Mouse (Mus musculus): ENCODE results near the gene Celf2. TPM values are rescaled to one million over a fixed set of nuclear protein-coding genes. Genes with fewer than 3 reads are reported as not detected.
A peak's percentile ranks its signal among the peaks of the same experiment; 100 is the strongest.

Celf2 gene
- polyA plus RNA-seq, 1 experiment from 2014 or later = 322 TPM

GRCm38 (mm10) chr2:6721460-6722401, 787.6 kb downstream of the Celf2 start:
- peak; percentile 88 for ATAC-seq (replicated peaks)
- 0 out of 2 replicates have a peak, but pooled peaks cover 4% of the 10 kb centered on the region for H3K36me3 ChIP-seq
- no peaks in the 10 kb centered on the region for H3K9me3 ChIP-seq
- WGBS = under 1% methylated on average over 17 of the region's 17 CpGs
- H3K4me3 ChIP-seq = peak overlapping the region; percentile 37
- H3K4me1 ChIP-seq = peaks cover 66% of the 10 kb centered on the region
- peak overlapping the region; percentile 74 for H3K4me2 ChIP-seq (replicated peaks)
- peak overlapping the region; percentile 91 for H3K27ac ChIP-seq (replicated peaks)
- H3K9ac ChIP-seq (replicated peaks) = peak overlapping the region; percentile 48
- H3K27me3 ChIP-seq = no peaks in the 10 kb centered on the region

- 9% methylated on average over 11 of the region's 11 CpGs for WGBS
- ATAC-seq (replicated peaks) = peak; percentile 75
Observed at GRCm38 (mm10) chr2:6720753-6721459, 788.5 kb downstream of the Celf2 start.

GRCm38 (mm10) chr2:6718864-6719263, 790.5 kb downstream of the Celf2 start:
- Histone ChIP-seq H3K27me3 (no peaks in the 10 kb centered on the region), H3K4me2 (replicated peaks) (no peak overlapping the region), H3K4me1 (peaks cover 53% of the 10 kb centered on the region), H3K9ac (replicated peaks) (no peak overlapping the region), H3K36me3 (peaks cover 10% of the 10 kb centered on the region; the same call in 1 of the 2 replicates), H3K27ac (replicated peaks) (no peak overlapping the region), H3K4me3 (no peak overlapping the region), H3K9me3 (no peaks in the 10 kb centered on the region)
- ATAC-seq (replicated peaks) = no peak

More at GRCm38 (mm10) chr2:6720753-6721459, 788.5 kb downstream of the Celf2 start:
- H3K4me1 ChIP-seq = peaks cover 60% of the 10 kb centered on the region
- 0 out of 2 replicates have a peak, but pooled peaks cover 4% of the 10 kb centered on the region for H3K36me3 ChIP-seq
- peak overlapping the region; percentile 74 for H3K4me2 ChIP-seq (replicated peaks)
- H3K27me3 ChIP-seq = no peaks in the 10 kb centered on the region
- peak overlapping the region; percentile 91 for H3K27ac ChIP-seq (replicated peaks)
- peak overlapping the region; percentile 37 for H3K4me3 ChIP-seq
- H3K9me3 ChIP-seq = no peaks in the 10 kb centered on the region
- H3K9ac ChIP-seq (replicated peaks) = peak overlapping the region; percentile 48

GRCm38 (mm10) chr2:6717953-6718352, 791.4 kb downstream of the Celf2 start:
- ATAC-seq (replicated peaks) = no peak
- 70% methylated on average over 3 of the region's 3 CpGs for WGBS
- Histone ChIP-seq H3K4me2 (replicated peaks) (no peak overlapping the region), H3K4me3 (no peak overlapping the region), H3K9ac (replicated peaks) (no peak overlapping the region), H3K27ac (replicated peaks) (no peak overlapping the region), H3K36me3 (peaks cover 10% of the 10 kb centered on the region; the same call in 1 of the 2 replicates), H3K27me3 (no peaks in the 10 kb centered on the region), H3K9me3 (no peaks in the 10 kb centered on the region), H3K4me1 (peaks cover 45% of the 10 kb centered on the region)

- H3K4me1 ChIP-seq = peaks cover 24% of the 10 kb centered on the region
- WGBS = 95% methylated on average over 3 of the region's 3 CpGs
- H3K36me3 ChIP-seq = peaks cover 15% of the 10 kb centered on the region
- no peak overlapping the region for H3K4me2 ChIP-seq (replicated peaks)
- H3K4me3 ChIP-seq = no peak overlapping the region
- H3K27ac ChIP-seq (replicated peaks) = no peak overlapping the region
- no peak overlapping the region for H3K9ac ChIP-seq (replicated peaks)
- H3K27me3 ChIP-seq = no peaks in the 10 kb centered on the region
- H3K9me3 ChIP-seq = no peaks in the 10 kb centered on the region
- ATAC-seq (replicated peaks) = no peak
Observed at GRCm38 (mm10) chr2:6715562-6715961, 793.8 kb downstream of the Celf2 start.

- Histone ChIP-seq H3K27ac (replicated peaks) (no peak overlapping the region), H3K9ac (replicated peaks) (no peak overlapping the region), H3K4me3 (no peak overlapping the region), H3K36me3 (peaks cover 15% of the 10 kb centered on the region), H3K9me3 (no peaks in the 10 kb centered on the region), H3K27me3 (no peaks in the 10 kb centered on the region), H3K4me2 (replicated peaks) (no peak overlapping the region), H3K4me1 (peaks cover 17% of the 10 kb centered on the region)
- no peak for ATAC-seq (replicated peaks)
- WGBS = 85% methylated on average over 6 of the region's 6 CpGs
Observed at GRCm38 (mm10) chr2:6713529-6713928, 795.8 kb downstream of the Celf2 start.

GRCm38 (mm10) chr2:6710687-6711430, 798.5 kb downstream of the Celf2 start:
- H3K4me3 ChIP-seq = no peak overlapping the region
- no peak overlapping the region for H3K9ac ChIP-seq (replicated peaks)
- H3K36me3 ChIP-seq = peaks cover 10% of the 10 kb centered on the region
- no peaks in the 10 kb centered on the region for H3K27me3 ChIP-seq
- ATAC-seq (replicated peaks) = no peak
- H3K27ac ChIP-seq (replicated peaks) = no peak overlapping the region
- H3K4me2 ChIP-seq (replicated peaks) = no peak overlapping the region
- no peaks in the 10 kb centered on the region for H3K9me3 ChIP-seq
- peaks cover 36% of the 10 kb centered on the region for H3K4me1 ChIP-seq
- WGBS = 89% methylated on average over 7 of the region's 7 CpGs

GRCm38 (mm10) chr2:6707959-6708519, 801.3 kb downstream of the Celf2 start:
- H3K36me3 ChIP-seq = peaks cover 5% of the 10 kb centered on the region; the same call in 1 of the 2 replicates

GRCm38 (mm10) chr2:6707276-6707675, 802.1 kb downstream of the Celf2 start:
- 0 out of 2 replicates have a peak, but pooled peaks have one; percentile 34 for ATAC-seq (replicated peaks)
- H3K27ac ChIP-seq (replicated peaks) = peak overlapping the region; percentile 38; the same call in 1 of the 2 replicates
- WGBS = 48% methylated on average over 2 of the region's 2 CpGs

More at GRCm38 (mm10) chr2:6707959-6708519, 801.3 kb downstream of the Celf2 start:
- H3K9me3 ChIP-seq = no peaks in the 10 kb centered on the region
- ATAC-seq (replicated peaks) = peak; percentile 31; the same call in 1 of the 2 replicates
- peak overlapping the region; percentile 38 for H3K27ac ChIP-seq (replicated peaks)
- 36% methylated on average over 5 of the region's 5 CpGs for WGBS
- H3K4me3 ChIP-seq = no peak overlapping the region
- no peak overlapping the region for H3K9ac ChIP-seq (replicated peaks)
- peaks cover 47% of the 10 kb centered on the region for H3K4me1 ChIP-seq
- no peaks in the 10 kb centered on the region for H3K27me3 ChIP-seq
- H3K4me2 ChIP-seq (replicated peaks) = no peak overlapping the region

GRCm38 (mm10) chr2:6705929-6706739, 803.2 kb downstream of the Celf2 start:
- peak overlapping the region; percentile 24; the same call in 1 of the 2 replicates for H3K27ac ChIP-seq (replicated peaks)
- no peak overlapping the region for H3K9ac ChIP-seq (replicated peaks)
- H3K4me3 ChIP-seq = no peak overlapping the region
- H3K27me3 ChIP-seq = no peaks in the 10 kb centered on the region
- ATAC-seq (replicated peaks) = no peak
- 80% methylated on average over 11 of the region's 11 CpGs for WGBS
- no peak overlapping the region for H3K4me2 ChIP-seq (replicated peaks)
- peaks cover 47% of the 10 kb centered on the region for H3K4me1 ChIP-seq
- H3K9me3 ChIP-seq = no peaks in the 10 kb centered on the region
- H3K36me3 ChIP-seq = no peaks in the 10 kb centered on the region

More at GRCm38 (mm10) chr2:6707276-6707675, 802.1 kb downstream of the Celf2 start:
- Histone ChIP-seq H3K27me3 (no peaks in the 10 kb centered on the region), H3K9me3 (no peaks in the 10 kb centered on the region), H3K4me1 (peaks cover 47% of the 10 kb centered on the region), H3K9ac (replicated peaks) (no peak overlapping the region), H3K4me3 (no peak overlapping the region), H3K4me2 (replicated peaks) (no peak overlapping the region), H3K36me3 (peaks cover 5% of the 10 kb centered on the region; the same call in 1 of the 2 replicates)
